Mouse (Mus musculus) neural tube, embryonic 14.5 days (tissue): Measurements from ENCODE around the gene Rcsd1. TPM values are rescaled to one million over a fixed set of nuclear protein-coding genes. Genes with fewer than 3 reads are reported as not detected.

Experiments used
- ATAC-seq: fragments of 200-750 bp; cut with Nextera tagmentation; 2 replicates; pipeline ENCODE4 v1.8.0; 2017; ENCODE audit warnings: low read depth, mild to moderate bottlenecking, moderate TSS enrichment, moderate library complexity
- H3K27ac ChIP-seq: fragments of 300-500 bp; sonication (generic); 2 replicates; pipeline ENCODE4 v1.5.1; 2014; ENCODE audit warnings: low read depth, mild to moderate bottlenecking, control low read depth, low read length, moderate library complexity, mixed read lengths
- H3K27me3 ChIP-seq: fragments of 300-500 bp; sonication (generic); 2 replicates; pipeline ENCODE4 v1.6.1; 2014; ENCODE audit warnings: low read length; ENCODE audit not compliant: control insufficient read depth, insufficient read depth
- H3K36me3 ChIP-seq: fragments of 300-500 bp; sonication (generic); 2 replicates; pipeline ENCODE4 v1.6.1; 2014; ENCODE audit warnings: low read length, mixed read lengths; ENCODE audit not compliant: control insufficient read depth, insufficient read depth
- H3K4me1 ChIP-seq: fragments of 300-500 bp; sonication (generic); 2 replicates; pipeline ENCODE4 v1.6.1; 2014; ENCODE audit warnings: low read length; ENCODE audit not compliant: control insufficient read depth, insufficient read depth
- H3K4me2 ChIP-seq: fragments of 300-500 bp; sonication (generic); 2 replicates; pipeline ENCODE4 v1.6.1; 2014; ENCODE audit warnings: mild to moderate bottlenecking, low read depth, low read length, control low read depth
- H3K4me3 ChIP-seq: fragments of 300-500 bp; sonication (generic); 2 replicates; pipeline ENCODE4 v1.5.1; 2014; ENCODE audit warnings: low read depth, low read length, control low read depth, mixed read lengths
- H3K9ac ChIP-seq: fragments of 300-500 bp; sonication (generic); replicated peaks from 2 replicates; pipeline ENCODE4 v1.6.1; 2014; ENCODE audit warnings: low read depth, mild to moderate bottlenecking, control low read depth, low read length, mixed read lengths
- H3K9me3 ChIP-seq: fragments of 300-500 bp; sonication (generic); 2 replicates; pipeline ENCODE4 v1.6.1; 2016; ENCODE audit warnings: low read length; ENCODE audit not compliant: control insufficient read depth
- WGBS: fragments of 180-500 bp; shearing (Covaris S2); extraction: QIAGEN DNeasy Blood & Tissue Kit; methylation state at CpG from one replicate; pipeline ENCODE4 v1.1.7; 2014; 5-methylcytosine and 5-hydroxymethylcytosine counted together
- polyA plus RNA-seq: library from polyadenylated mRNA; unstranded; fragments of >200 nt; fragmentation: Nextera tagmentation; extraction: Ambion mirVana; gene quantifications from 2 replicates; pipeline ENCODE4 v1.2.1, GENCODE M21; 2014

The Rcsd1 gene
- polyA plus RNA-seq, 1 experiment from 2014 or later = 2.1 TPM

- no peak for ATAC-seq
- Histone ChIP-seq H3K9ac (no peak overlapping the region), H3K27me3 (no peaks in the 10 kb centered on the region), H3K9me3 (no peaks in the 10 kb centered on the region), H3K4me2 (no peak overlapping the region), H3K4me1 (no peaks in the 10 kb centered on the region; the same call in 1 of the 2 replicates), H3K27ac (no peak overlapping the region), H3K36me3 (no peaks in the 10 kb centered on the region), H3K4me3 (no peak overlapping the region)
- 65% methylated on average over 6 of the region's 6 CpGs for WGBS
Observed at GRCm38 (mm10) chr1:165700933-165701518, 8.5 kb downstream of the Rcsd1 start.

GRCm38 (mm10) chr1:165700376-165700815 lies 9.2 kb downstream of the Rcsd1 start:
- Histone ChIP-seq H3K9ac (no peak overlapping the region), H3K4me1 (no peaks in the 10 kb centered on the region; the same call in 1 of the 2 replicates), H3K27ac (no peak overlapping the region), H3K4me3 (no peak overlapping the region), H3K4me2 (no peak overlapping the region), H3K9me3 (no peaks in the 10 kb centered on the region), H3K36me3 (no peaks in the 10 kb centered on the region), H3K27me3 (no peaks in the 10 kb centered on the region)
- ATAC-seq = no peak
- 66% methylated on average over 7 of the region's 7 CpGs for WGBS

- no peak for ATAC-seq
- Histone ChIP-seq H3K4me3 (no peak overlapping the region), H3K36me3 (no peaks in the 10 kb centered on the region), H3K4me2 (no peak overlapping the region), H3K27me3 (no peaks in the 10 kb centered on the region), H3K9ac (no peak overlapping the region), H3K9me3 (no peaks in the 10 kb centered on the region), H3K4me1 (no peaks in the 10 kb centered on the region; the same call in 1 of the 2 replicates), H3K27ac (no peak overlapping the region)
- WGBS = 66% methylated on average over 8 of the region's 8 CpGs
Observed at GRCm38 (mm10) chr1:165697701-165698100, 11.9 kb downstream of the Rcsd1 start.

DNA sequence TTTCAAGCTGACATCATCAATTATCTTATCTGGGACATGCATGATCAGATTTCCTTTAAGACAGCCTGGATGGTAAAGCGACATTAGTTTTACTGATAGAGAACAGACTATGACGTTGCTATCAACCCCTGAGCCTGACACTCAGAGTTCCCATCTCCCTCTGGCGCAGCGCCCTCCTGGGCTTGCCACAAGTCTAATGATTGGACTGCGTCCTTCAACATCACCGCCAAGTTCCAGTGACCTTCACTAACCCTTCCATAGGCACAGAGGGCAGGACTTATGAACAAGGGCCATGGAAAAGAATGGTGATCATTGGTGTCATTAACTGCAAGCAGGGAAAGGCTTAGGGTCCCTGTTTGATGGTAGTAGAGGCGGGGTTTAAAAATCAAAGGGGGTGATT lies 12.7 kb downstream of the Rcsd1 start:
- H3K4me1 ChIP-seq = no peaks in the 10 kb centered on the region
- no peak overlapping the region for H3K4me2 ChIP-seq
- H3K9me3 ChIP-seq = no peaks in the 10 kb centered on the region
- no peaks in the 10 kb centered on the region for H3K27me3 ChIP-seq
- no peaks in the 10 kb centered on the region for H3K36me3 ChIP-seq
- H3K9ac ChIP-seq = no peak overlapping the region
- H3K27ac ChIP-seq = no peak overlapping the region
- no peak for ATAC-seq
- H3K4me3 ChIP-seq = no peak overlapping the region
- WGBS = 44% methylated on average over 7 of the region's 7 CpGs

- no peaks in the 10 kb centered on the region for H3K4me1 ChIP-seq
- no peak overlapping the region for H3K27ac ChIP-seq
- no peaks in the 10 kb centered on the region for H3K9me3 ChIP-seq
- WGBS = 86% methylated on average over 5 of the region's 5 CpGs
- no peak for ATAC-seq
- no peak overlapping the region for H3K4me3 ChIP-seq
- H3K4me2 ChIP-seq = no peak overlapping the region
- H3K27me3 ChIP-seq = no peaks in the 10 kb centered on the region
- no peaks in the 10 kb centered on the region for H3K36me3 ChIP-seq
- H3K9ac ChIP-seq = no peak overlapping the region
Observed at GRCm38 (mm10) chr1:165696040-165696439, 13.5 kb downstream of the Rcsd1 start.

GRCm38 (mm10) chr1:165695392-165696014 lies 14.1 kb downstream of the Rcsd1 start:
- no peaks in the 10 kb centered on the region for H3K36me3 ChIP-seq
- no peak overlapping the region for H3K4me2 ChIP-seq
- H3K27me3 ChIP-seq = no peaks in the 10 kb centered on the region
- no peak overlapping the region for H3K27ac ChIP-seq
- H3K4me3 ChIP-seq = no peak overlapping the region
- ATAC-seq = no peak
- H3K4me1 ChIP-seq = no peaks in the 10 kb centered on the region
- H3K9ac ChIP-seq = no peak overlapping the region
- H3K9me3 ChIP-seq = no peaks in the 10 kb centered on the region

DNA sequence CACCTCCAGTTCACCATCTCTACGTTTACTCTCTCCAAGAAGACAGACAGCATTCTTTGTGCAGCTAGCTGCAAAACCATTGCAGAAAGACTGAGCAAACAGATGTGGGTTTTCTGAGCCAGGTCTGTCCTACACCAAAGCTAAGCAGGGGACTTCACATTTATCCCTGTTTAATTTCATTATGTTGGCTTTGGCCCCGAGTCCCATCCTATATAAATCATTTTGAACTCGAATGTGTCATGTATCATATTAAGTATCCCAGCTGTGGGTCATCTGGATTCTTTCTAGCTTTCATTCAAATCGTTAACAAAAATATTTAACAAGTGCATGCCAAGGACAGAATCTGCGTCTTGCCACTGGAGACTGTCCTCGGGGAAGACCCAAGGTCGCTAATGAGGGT lies 15.7 kb downstream of the Rcsd1 start:
- Histone ChIP-seq H3K4me2 (no peak overlapping the region), H3K36me3 (no peaks in the 10 kb centered on the region), H3K4me1 (no peaks in the 10 kb centered on the region), H3K9ac (no peak overlapping the region), H3K27ac (no peak overlapping the region), H3K9me3 (no peaks in the 10 kb centered on the region), H3K27me3 (no peaks in the 10 kb centered on the region), H3K4me3 (no peak overlapping the region)
- WGBS = 72% methylated on average over 7 of the region's 7 CpGs
- no peak for ATAC-seq

- peak; percentile 38; the same call in 1 of the 2 replicates for ATAC-seq
- H3K9me3 ChIP-seq = no peaks in the 10 kb centered on the region
- no peak overlapping the region for H3K9ac ChIP-seq
- H3K27ac ChIP-seq = no peak overlapping the region
- no peak overlapping the region for H3K4me3 ChIP-seq
- no peak overlapping the region for H3K4me2 ChIP-seq
- no peaks in the 10 kb centered on the region for H3K4me1 ChIP-seq
- H3K27me3 ChIP-seq = no peaks in the 10 kb centered on the region
- H3K36me3 ChIP-seq = no peaks in the 10 kb centered on the region
- 24% methylated on average over 3 of the region's 3 CpGs for WGBS
Observed at GRCm38 (mm10) chr1:165691516-165691915, 18.0 kb downstream of the Rcsd1 start.

DNA sequence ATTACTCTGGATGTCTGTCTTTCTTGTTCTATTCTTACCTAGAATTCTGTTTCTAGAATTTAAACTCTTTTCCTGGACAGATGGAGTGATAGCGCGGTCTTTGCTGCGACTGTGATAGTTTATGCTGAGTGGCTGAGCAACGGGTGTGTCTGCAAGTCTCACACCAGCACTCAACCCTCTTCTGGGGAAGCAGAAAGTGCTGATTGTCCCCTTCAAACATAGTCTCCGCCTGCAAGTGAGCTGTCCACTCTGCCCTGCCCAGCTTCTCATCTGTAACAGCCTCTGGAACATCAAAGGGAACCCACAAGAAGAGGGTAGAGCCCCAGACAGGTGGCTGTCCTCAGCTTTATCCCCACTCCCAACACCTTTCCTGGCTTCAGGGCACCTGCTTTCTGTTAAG lies 19.7 kb downstream of the Rcsd1 start:
- no peak overlapping the region for H3K4me3 ChIP-seq
- H3K4me2 ChIP-seq = no peak overlapping the region
- H3K9me3 ChIP-seq = no peaks in the 10 kb centered on the region
- no peaks in the 10 kb centered on the region for H3K4me1 ChIP-seq
- no peaks in the 10 kb centered on the region for H3K36me3 ChIP-seq
- no peaks in the 10 kb centered on the region for H3K27me3 ChIP-seq
- ATAC-seq = no peak
- 80% methylated on average over 5 of the region's 5 CpGs for WGBS
- no peak overlapping the region for H3K9ac ChIP-seq
- no peak overlapping the region for H3K27ac ChIP-seq
